Mouse (Mus musculus) spleen, postnatal 4 days (tissue): ENCODE data around the gene Selenoh.

Experiments used
- DNase-seq, 2 experiments: peaks; one replicate each; pipeline ENCODE4 v3.0.0; 2022; ENCODE audit warnings: low spot score in 2 of 2

Selenoh gene

GRCm38 (mm10) chr2:84670569-84670933, at the start of gene Selenoh:
Gene Selenoh, minus strand, starts transcription at chr2:84670770.
- DNase-seq, result peak; percentile 82 to 88

- DNase-seq, result no peak
Observed at GRCm38 (mm10) chr2:84717357-84717756, 46.8 kb upstream of the Selenoh start.

GRCm38 (mm10) chr2:84716423-84717355, 46.1 kb upstream of the Selenoh start:
- DNase-seq, result peak in 1 of 2 experiments; percentile 32

GRCm38 (mm10) chr2:84715562-84716361, 45.2 kb upstream of the Selenoh start:
- DNase-seq, result peak; percentile 81 to 84

GRCm38 (mm10) chr2:84714811-84715561, 44.4 kb upstream of the Selenoh start, which contains the start of gene Zdhhc5:
Gene Zdhhc5, minus strand, starts transcription at chr2:84715180.
- DNase-seq, result peak; percentile 99

- no peak for DNase-seq
Observed at GRCm38 (mm10) chr2:84714422-84714810, 43.8 kb upstream of the Selenoh start.

GRCm38 (mm10) chr2:84711898-84712297, 41.3 kb upstream of the Selenoh start:
- no peak for DNase-seq

- DNase-seq, result no peak
Observed at GRCm38 (mm10) chr2:84707523-84707922, 37.0 kb upstream of the Selenoh start.

GRCm38 (mm10) chr2:84705295-84705694, 34.7 kb upstream of the Selenoh start:
- no peak for DNase-seq

GRCm38 (mm10) chr2:84704329-84704728, 33.8 kb upstream of the Selenoh start:
- no peak for DNase-seq

GRCm38 (mm10) chr2:84703497-84703896, 32.9 kb upstream of the Selenoh start:
- DNase-seq, result no peak

GRCm38 (mm10) chr2:84695007-84695695, 24.6 kb upstream of the Selenoh start:
- no peak for DNase-seq

GRCm38 (mm10) chr2:84690050-84690449, 19.5 kb upstream of the Selenoh start:
- DNase-seq, result no peak

GRCm38 (mm10) chr2:84688080-84688844, 17.7 kb upstream of the Selenoh start:
- no peak for DNase-seq

GRCm38 (mm10) chr2:84682605-84683183, 12.1 kb upstream of the Selenoh start:
- peak; percentile 52 to 69 for DNase-seq

GRCm38 (mm10) chr2:84679016-84679415, 8.4 kb upstream of the Selenoh start, which contains the start of gene Tmx2:
Gene Tmx2, minus strand, starts transcription at chr2:84679140.
- no peak for DNase-seq

GRCm38 (mm10) chr2:84677968-84678880, 7.7 kb upstream of the Selenoh start, which contains the start of the genes Gm28635 and Med19:
Gene Gm28635, minus strand, starts transcription at chr2:84678041.
Gene Med19, plus strand, starts transcription at chr2:84678402.
- peak; percentile 90 to 92 for DNase-seq

- DNase-seq, result no peak
Observed at GRCm38 (mm10) chr2:84677270-84677967, 6.8 kb upstream of the Selenoh start.
